Mouse (Mus musculus) CD8-positive naive resting alpha-beta T cell, adult 2 months (primary cell): ENCODE measurements around the gene Ryr2.
"Not testable (repeated sequence)": the region's sequence is repeated elsewhere in the genome, so short reads cannot be mapped to it uniquely, and the experiment has no call there.

ENCODE experiments used
- DNase-seq, 2 experiments: peaks; one replicate each; pipeline ENCODE4 v3.0.0; 2022; ENCODE audit warnings: low read depth in 2 of 2, low spot score in 2 of 2

Ryr2 gene

GRCm38 (mm10) chr13:12106662-12107632 is at the start of gene Ryr2:
Gene Ryr2 (minus strand): TSS chr13:12106945.
- DNase-seq: no peak

- DNase-seq: no peak
Measured at GRCm38 (mm10) chr13:12153922-12154321, 47.2 kb upstream of the Ryr2 start.

GRCm38 (mm10) chr13:12146918-12147507 is 40.3 kb upstream of the Ryr2 start:
- DNase-seq: no peak

- DNase-seq: no peak
Measured at GRCm38 (mm10) chr13:12146402-12146801, 39.7 kb upstream of the Ryr2 start.

GRCm38 (mm10) chr13:12143347-12143746 is 36.6 kb upstream of the Ryr2 start:
- DNase-seq: no peak

- not testable (repeated sequence) for DNase-seq
Measured at GRCm38 (mm10) chr13:12136461-12136860, 29.7 kb upstream of the Ryr2 start.

- no peak for DNase-seq
Measured at GRCm38 (mm10) chr13:12133549-12133948, 26.8 kb upstream of the Ryr2 start.

- no peak for DNase-seq
Measured at GRCm38 (mm10) chr13:12132160-12132710, 25.5 kb upstream of the Ryr2 start.

GRCm38 (mm10) chr13:12129121-12129520 is 22.4 kb upstream of the Ryr2 start:
- no peak for DNase-seq

- no peak for DNase-seq
Measured at GRCm38 (mm10) chr13:12126099-12126498, 19.4 kb upstream of the Ryr2 start.

GRCm38 (mm10) chr13:12124940-12125540 is 18.3 kb upstream of the Ryr2 start:
- no peak for DNase-seq

GRCm38 (mm10) chr13:12115551-12115950 is 8.8 kb upstream of the Ryr2 start:
- no peak for DNase-seq

GRCm38 (mm10) chr13:12114816-12115215 is 8.1 kb upstream of the Ryr2 start:
- DNase-seq: no peak

- no peak for DNase-seq
Measured at GRCm38 (mm10) chr13:12108955-12109354, 2.2 kb upstream of the Ryr2 start.

GRCm38 (mm10) chr13:12105830-12106628 is 716 bp downstream of the Ryr2 start:
- DNase-seq: no peak

- no peak for DNase-seq
Measured at GRCm38 (mm10) chr13:12105231-12105829, 1.4 kb downstream of the Ryr2 start.

- DNase-seq: no peak
Measured at GRCm38 (mm10) chr13:12104318-12104717, 2.4 kb downstream of the Ryr2 start.

- DNase-seq: no peak
Measured at GRCm38 (mm10) chr13:12103017-12103416, 3.7 kb downstream of the Ryr2 start.

- DNase-seq: no peak
Measured at GRCm38 (mm10) chr13:12099446-12099845, 7.3 kb downstream of the Ryr2 start.

- no peak for DNase-seq
Measured at GRCm38 (mm10) chr13:12098981-12099380, 7.8 kb downstream of the Ryr2 start.
